Mouse (Mus musculus): ENCODE data around the gene Mkrn3.

DNA sequence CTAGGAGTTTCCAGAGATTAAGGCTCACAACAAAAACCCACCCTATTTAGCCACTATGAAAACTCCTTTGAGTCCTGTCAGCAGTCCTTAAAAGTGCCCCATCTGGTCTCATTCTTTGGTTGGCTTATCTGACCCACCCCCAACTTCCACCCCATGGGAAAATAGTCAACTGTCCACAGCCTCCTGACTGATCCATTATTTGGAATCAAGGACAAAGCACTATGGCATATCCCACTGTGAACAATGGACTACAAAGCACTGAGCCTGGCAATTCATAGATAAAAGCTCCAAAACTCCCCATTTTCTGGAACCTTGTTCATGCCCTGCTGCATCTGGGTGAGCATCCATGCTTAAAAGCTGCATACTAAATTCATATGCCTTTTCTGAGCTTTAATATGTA lies 3.8 kb downstream of the Mkrn3 start:
- TF ChIP-seq CTCF (conservative IDR thresholded peaks at IDR 0.05; ENCODE audit: insufficient read depth, insufficient read length, low read depth, low read length) (no peak), POLR2A (IDR thresholded peaks at IDR 0.05; ENCODE audit: low read depth, low read length) (no peak)
